ENCODE assay signal across 12 mouse cellular contexts in the genomic region with DNA sequence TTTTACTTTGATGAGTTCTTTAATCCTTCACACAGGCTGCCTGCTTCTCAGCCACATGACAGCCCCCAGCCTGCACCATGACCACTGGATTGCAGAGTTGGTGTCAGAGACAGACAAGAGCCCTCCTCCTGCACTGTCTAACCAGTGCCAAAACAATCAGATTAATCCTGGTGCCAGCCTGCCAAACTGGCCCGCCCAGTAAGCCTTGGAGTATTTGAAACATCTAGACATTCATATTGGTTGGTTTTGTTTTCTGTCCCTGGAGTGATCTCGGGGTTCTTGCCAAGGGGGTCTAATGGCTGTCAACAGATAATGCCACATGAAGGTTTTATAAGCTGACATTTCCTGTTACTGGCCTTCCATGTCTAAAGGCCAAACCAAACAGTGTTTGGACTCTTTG.
DNase-seq lines count a peak whose midpoint lies in the region; ATAC-seq and TF ChIP-seq lines count a peak whose summit lies in the region.
"Had no signal": no experiment of that assay in that cellular context is flagged by ENCODE, and none has a peak within 500 bp of the region (broad histone marks: within the 10 kb centered on the region; RNA-seq: fewer than 3 reads in every experiment).

No protein-coding gene starts in this region.

- H3K4me2 ChIP-seq in hindbrain, postnatal 0 days (ENCODE audit: low read depth, low read length): no peak overlapping the region
- H3K4me2 ChIP-seq in hindbrain, embryonic 11.5 days (replicated peaks; ENCODE audit: low read depth, low read length): no peak overlapping the region
- no peak overlapping the region for H3K4me2 ChIP-seq in neural tube, embryonic 15.5 days

- H3K4me1 ChIP-seq in hindbrain, postnatal 0 days (ENCODE audit: insufficient read depth, low read length): peaks cover 10% of the 10 kb centered on the region; the same call in 1 of the 2 replicates
- no peaks in the 10 kb centered on the region for H3K4me1 ChIP-seq in hindbrain, embryonic 11.5 days (replicated peaks; ENCODE audit: control insufficient read depth, insufficient read depth, low read length)
- peaks cover 9% of the 10 kb centered on the region for H3K4me1 ChIP-seq in neural tube, embryonic 15.5 days

- DNase-seq in hindbrain, postnatal 0 days (ENCODE audit: low spot score): peak; percentile 31
- DNase-seq in hindbrain, embryonic 11.5 days (ENCODE audit: low spot score): no peak
- DNase-seq in neural tube, embryonic 10.5 days (ENCODE audit: extremely low spot score, low spot score): no peak
- peak; percentile 33 to 56 for DNase-seq in lung, adult 18-20 months
- DNase-seq in lung, postnatal 36 days: peak; percentile 64
- DNase-seq in testis, postnatal 10 days (ENCODE audit: low spot score): no peak
- DNase-seq: adrenal gland, postnatal 25 days; gastrocnemius, postnatal 25 days; layer of hippocampus, postnatal 36 days had no signal

- H3K9ac ChIP-seq in hindbrain, postnatal 0 days (replicated peaks; ENCODE audit: low read length): no peak overlapping the region
- no peak overlapping the region for H3K9ac ChIP-seq in hindbrain, embryonic 11.5 days (ENCODE audit: low read depth, low read length)
- no peak overlapping the region for H3K9ac ChIP-seq in neural tube, embryonic 15.5 days (replicated peaks)

- ATAC-seq in hindbrain, postnatal 0 days: peak; percentile 60
- no peak for ATAC-seq in hindbrain, embryonic 11.5 days (ENCODE audit: low FRiP score)
- 0 out of 2 replicates have a peak, but pooled peaks have one; percentile 23 for ATAC-seq in neural tube, embryonic 15.5 days (ENCODE audit: low FRiP score)

- H3K4me3 ChIP-seq in hindbrain, postnatal 0 days (ENCODE audit: low read length): no peak overlapping the region
- no peak overlapping the region for H3K4me3 ChIP-seq in hindbrain, embryonic 11.5 days (ENCODE audit: low read depth, low read length)
- no peak overlapping the region for H3K4me3 ChIP-seq in neural tube, embryonic 15.5 days (replicated peaks)
- H3K4me3 ChIP-seq: myocyte had no signal

- H3K9me3 ChIP-seq in hindbrain, postnatal 0 days (ENCODE audit: low read length): no peaks in the 10 kb centered on the region
- H3K9me3 ChIP-seq in hindbrain, embryonic 11.5 days (ENCODE audit: control insufficient read depth, low read length): no peaks in the 10 kb centered on the region
- no peaks in the 10 kb centered on the region for H3K9me3 ChIP-seq in neural tube, embryonic 15.5 days (replicated peaks)

- H3K27ac ChIP-seq in hindbrain, postnatal 0 days: no peak overlapping the region
- H3K27ac ChIP-seq in hindbrain, embryonic 11.5 days (ENCODE audit: low read depth, low read length): no peak overlapping the region
- H3K27ac ChIP-seq in neural tube, embryonic 15.5 days (replicated peaks): no peak overlapping the region
- H3K27ac ChIP-seq: kidney, postnatal 0 days had no signal

- TF ChIP-seq CTCF in hindbrain, postnatal 0 days (IDR thresholded peaks at IDR 0.05; ENCODE audit: low read depth): no peak

- no peaks in the 10 kb centered on the region for H3K27me3 ChIP-seq in hindbrain, postnatal 0 days (ENCODE audit: insufficient read depth, low read length)
- H3K27me3 ChIP-seq in hindbrain, embryonic 11.5 days (ENCODE audit: control insufficient read depth, insufficient read depth, low read length): no peaks in the 10 kb centered on the region
- H3K27me3 ChIP-seq in neural tube, embryonic 15.5 days (replicated peaks): no peaks in the 10 kb centered on the region

- no peaks in the 10 kb centered on the region for H3K36me3 ChIP-seq in hindbrain, postnatal 0 days (ENCODE audit: insufficient read depth, low read length)
- H3K36me3 ChIP-seq in hindbrain, embryonic 11.5 days (ENCODE audit: control insufficient read depth, insufficient read depth, low read length): no peaks in the 10 kb centered on the region
- no peaks in the 10 kb centered on the region for H3K36me3 ChIP-seq in neural tube, embryonic 15.5 days

- 44% methylated on average over 2 of the region's 2 CpGs for WGBS in hindbrain, postnatal 0 days
- 86% methylated on average over 2 of the region's 2 CpGs for WGBS in hindbrain, embryonic 11.5 days
- WGBS in neural tube, embryonic 15.5 days: 77% methylated on average over 2 of the region's 2 CpGs

Comparison
In these comparisons a context has a peak if more than half of its experiments do, and no peak if none do; other contexts are left out.
1. DNase-seq: peak in hindbrain, postnatal 0 days (single experiment), lung, adult 18-20 months (2 of 2) and lung, postnatal 36 days (single experiment); none in hindbrain, embryonic 11.5 days (single experiment), neural tube, embryonic 10.5 days (single experiment) and testis, postnatal 10 days (single experiment).